Mouse (Mus musculus): ENCODE results near the gene Adgrb3.

DNA sequence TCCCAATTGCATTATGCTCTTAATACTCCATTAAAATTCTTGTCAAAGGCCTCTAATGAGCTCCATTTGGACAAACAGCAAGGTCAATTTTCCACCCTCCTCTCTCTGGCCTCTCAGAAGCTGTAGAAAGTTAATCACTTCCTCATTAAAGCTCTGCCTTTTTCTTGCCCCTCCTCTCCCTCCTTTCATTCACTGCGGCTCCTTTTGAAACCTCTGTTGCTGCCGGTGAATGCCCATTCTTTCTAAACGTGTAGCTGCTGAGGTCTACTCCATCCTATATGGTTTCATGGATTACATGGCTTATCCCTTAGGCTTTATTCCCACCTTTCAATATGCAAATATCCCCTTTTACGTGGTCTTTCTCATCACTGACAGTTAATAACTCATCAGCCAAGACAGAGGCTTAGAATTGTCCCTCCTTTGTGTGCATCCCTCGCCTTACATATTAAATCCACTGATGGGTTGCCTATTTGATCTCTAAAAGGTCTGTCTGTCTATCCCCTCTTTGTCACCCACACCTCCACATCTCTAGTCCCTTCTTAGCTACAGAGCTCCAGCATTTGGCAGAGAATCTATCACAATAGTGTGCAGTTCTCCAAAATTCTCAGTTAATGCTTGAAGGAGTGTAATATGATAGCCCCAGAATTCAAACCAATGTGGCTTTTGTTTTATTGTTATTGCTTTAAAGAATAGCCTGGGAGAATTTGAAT lies 741.3 kb downstream of the Adgrb3 start:
- no peak for TF ChIP-seq CTCF (conservative IDR thresholded peaks at IDR 0.05; ENCODE audit: low read length)
- no peak for TF ChIP-seq POU5F1 (IDR thresholded peaks at IDR 0.05; ENCODE audit: borderline replicate concordance, low read length)
- TF ChIP-seq NANOG (IDR thresholded peaks at IDR 0.05; ENCODE audit: borderline replicate concordance, low read length): no peak

Data from E14TG2a.4 (cell line).